Mouse (Mus musculus): ENCODE measurements around the gene Pigo.

Pigo gene

GRCm38 (mm10) chr4:43037860-43038566 is 12.4 kb upstream of the Pigo start:
- DNase-seq (ENCODE audit: low spot score), result no peak

GRCm38 (mm10) chr4:43036356-43036755 is 10.7 kb upstream of the Pigo start:
- DNase-seq (ENCODE audit: low spot score), result no peak

- no peak for DNase-seq (ENCODE audit: low spot score)
Measured at GRCm38 (mm10) chr4:43035851-43036250, 10.2 kb upstream of the Pigo start.

GRCm38 (mm10) chr4:43033481-43033880 is 7.9 kb upstream of the Pigo start:
- DNase-seq (ENCODE audit: low spot score), result no peak

- no peak for DNase-seq (ENCODE audit: low spot score)
Measured at GRCm38 (mm10) chr4:43032501-43032900, 6.9 kb upstream of the Pigo start.

- DNase-seq (ENCODE audit: low spot score), result peak; percentile 82
Measured at GRCm38 (mm10) chr4:43031237-43031995, 5.8 kb upstream of the Pigo start, which contains the start of gene Stoml2. Gene Stoml2 (minus strand): TSS chr4:43031710.

GRCm38 (mm10) chr4:43030780-43031230 is 5.2 kb upstream of the Pigo start:
- no peak for DNase-seq (ENCODE audit: low spot score)

GRCm38 (mm10) chr4:43030352-43030751 is 4.7 kb upstream of the Pigo start:
- no peak for DNase-seq (ENCODE audit: low spot score)

GRCm38 (mm10) chr4:43029749-43030148 is 4.1 kb upstream of the Pigo start:
- no peak for DNase-seq (ENCODE audit: low spot score)

GRCm38 (mm10) chr4:43029121-43029520 is 3.5 kb upstream of the Pigo start:
- no peak for DNase-seq (ENCODE audit: low spot score)

GRCm38 (mm10) chr4:43024673-43025072 is 946 bp downstream of the Pigo start:
- no peak for DNase-seq (ENCODE audit: low spot score)

- no peak for DNase-seq (ENCODE audit: low spot score)
Measured at GRCm38 (mm10) chr4:43021341-43021740, 4.3 kb downstream of the Pigo start.

- DNase-seq (ENCODE audit: low spot score), result no peak
Measured at GRCm38 (mm10) chr4:43020876-43021275, 4.7 kb downstream of the Pigo start.

- no peak for DNase-seq (ENCODE audit: low spot score)
Measured at GRCm38 (mm10) chr4:43019641-43020465, 5.8 kb downstream of the Pigo start.

- DNase-seq (ENCODE audit: low spot score), result no peak
Measured at GRCm38 (mm10) chr4:43019176-43019575, 6.4 kb downstream of the Pigo start.

- DNase-seq (ENCODE audit: low spot score), result no peak
Measured at GRCm38 (mm10) chr4:43018156-43018555, 7.5 kb downstream of the Pigo start.

GRCm38 (mm10) chr4:43012091-43012490 is 13.5 kb downstream of the Pigo start:
- DNase-seq (ENCODE audit: low spot score), result no peak

- peak; percentile 78 for DNase-seq (ENCODE audit: low spot score)
Measured at GRCm38 (mm10) chr4:43010161-43011038, 15.2 kb downstream of the Pigo start, which contains the start of gene Fancg. Gene Fancg (minus strand): TSS chr4:43010506.

- no peak for DNase-seq (ENCODE audit: low spot score)
Measured at GRCm38 (mm10) chr4:43005765-43006164, 19.9 kb downstream of the Pigo start.

GRCm38 (mm10) chr4:43004951-43005350 is 20.7 kb downstream of the Pigo start:
- DNase-seq (ENCODE audit: low spot score), result no peak

GRCm38 (mm10) chr4:43002756-43003439 is 22.7 kb downstream of the Pigo start:
- DNase-seq (ENCODE audit: low spot score), result no peak

All from urinary bladder, postnatal 25 days (tissue).